Mouse (Mus musculus) cerebellum, postnatal 10 days (tissue): Measurements from ENCODE around the gene Zfp668.
"Not testable (repeated sequence)": the region's sequence is repeated elsewhere in the genome, so short reads cannot be mapped to it uniquely, and the experiment has no call there.

Experiments used
- DNase-seq, 2 experiments: peaks; one replicate each; pipeline ENCODE4 v3.0.0; 2021; ENCODE audit warnings: mixed read lengths in 2 of 2

The Zfp668 gene

DNA sequence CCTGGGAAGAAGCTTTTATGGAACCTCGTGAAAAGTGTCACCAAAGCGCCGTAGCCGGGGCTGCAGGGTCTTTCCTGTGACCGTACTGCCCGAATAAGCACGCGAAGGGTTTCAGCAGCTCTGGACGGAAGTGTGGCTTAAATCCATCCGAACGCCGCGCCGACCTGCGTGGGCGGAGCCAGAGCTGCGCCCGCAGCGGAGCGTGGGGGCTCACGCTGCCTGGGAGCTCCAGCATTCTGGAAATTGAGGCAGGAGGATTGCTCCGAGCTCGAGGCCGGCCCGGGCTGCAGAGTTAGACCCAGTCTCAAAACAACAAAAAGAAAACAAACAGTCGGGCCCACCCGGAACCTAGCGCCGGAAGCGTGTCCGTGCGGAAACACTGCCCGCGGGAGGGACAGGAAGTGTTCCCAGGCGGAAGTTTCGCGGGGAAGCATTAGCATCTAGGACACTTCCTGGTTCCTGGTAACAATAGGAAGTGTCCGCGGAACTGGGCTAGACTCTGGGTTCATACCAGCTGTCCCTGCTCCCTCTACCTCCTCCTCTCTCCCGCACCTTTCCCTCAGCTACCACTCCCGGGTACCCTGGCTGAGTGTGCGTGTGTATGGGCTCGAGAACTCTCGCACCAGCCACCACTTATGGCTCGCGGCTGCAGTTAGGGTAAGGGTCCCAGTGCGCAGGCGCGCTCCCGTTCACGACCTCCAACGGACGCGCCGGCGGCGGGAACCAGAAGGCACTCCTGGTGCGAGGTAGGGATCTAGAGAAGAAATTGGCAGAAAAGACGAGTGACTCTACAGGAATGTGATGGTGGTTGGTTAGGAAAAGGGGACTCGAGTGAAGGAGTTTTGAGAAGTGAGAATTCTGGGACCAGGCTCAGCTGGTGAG, at the start of gene Zfp668:
Gene Zfp668 (minus strand): TSS at position 362 of the 882 bp plus-strand sequence.
- DNase-seq = peak; percentile 94 to 95

DNA sequence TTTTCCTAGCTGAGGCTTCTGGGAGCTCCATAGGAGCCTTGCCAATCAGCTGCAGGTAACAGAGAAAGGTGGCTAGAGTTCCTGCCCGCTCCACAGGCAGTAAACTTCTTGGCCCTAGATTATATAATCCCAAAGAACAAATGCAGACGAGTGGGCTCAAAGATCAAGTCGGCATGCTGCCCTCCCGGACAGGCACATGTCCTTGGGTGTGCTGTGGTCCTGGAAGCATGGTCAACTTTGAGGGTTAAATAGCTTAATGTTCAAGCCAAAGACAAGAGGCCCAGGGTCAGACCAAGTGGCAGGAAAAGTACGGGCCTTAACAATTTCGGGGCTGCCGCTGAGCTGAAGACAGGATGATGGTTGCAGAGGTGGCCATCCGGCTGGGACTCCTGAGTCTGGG, 49.4 kb upstream of the Zfp668 start:
- DNase-seq = no peak

DNA sequence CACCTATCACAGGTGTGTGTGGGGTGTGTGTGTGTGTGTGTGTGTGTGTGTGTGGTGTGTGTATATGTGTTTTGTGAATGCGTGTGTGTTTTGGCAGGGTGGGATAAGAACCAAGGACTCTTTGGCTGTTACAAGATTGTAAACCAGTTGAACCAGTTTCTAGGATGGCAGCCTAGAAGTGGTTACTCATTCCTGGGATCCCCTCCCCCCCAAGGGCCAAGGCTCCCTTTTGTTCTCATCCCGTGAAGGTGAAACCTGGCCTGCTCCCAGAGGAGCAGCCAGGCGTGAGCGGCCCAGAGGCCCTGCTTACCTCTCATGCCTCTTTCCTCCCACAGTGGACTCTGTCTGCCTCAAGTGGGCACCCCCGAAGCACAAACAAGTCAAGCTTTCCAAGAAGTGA, 48.6 kb upstream of the Zfp668 start:
- no peak for DNase-seq

DNA sequence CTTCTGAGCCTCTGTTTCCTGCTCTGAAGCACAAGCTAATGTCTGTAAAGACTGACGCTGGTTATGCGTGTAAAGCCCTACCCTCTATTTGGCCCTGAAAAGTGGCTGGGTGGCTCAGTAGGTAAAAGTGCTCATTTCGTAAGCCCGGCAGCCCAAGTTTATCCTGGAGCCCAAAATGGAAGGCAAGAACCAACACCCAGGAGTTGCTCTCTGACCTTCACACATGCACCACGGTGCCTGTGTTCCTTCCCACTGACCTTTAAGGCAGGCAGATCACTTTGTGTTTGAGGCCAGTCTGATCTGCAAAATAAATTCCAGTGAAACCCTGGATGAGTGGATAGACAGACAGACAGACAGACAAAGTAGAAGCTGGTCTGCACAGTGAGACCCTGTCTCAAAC, 47.1 kb upstream of the Zfp668 start:
- DNase-seq = no peak

GRCm38 (mm10) chr7:127922451-127923275, 46.0 kb upstream of the Zfp668 start:
- DNase-seq = no peak

DNA sequence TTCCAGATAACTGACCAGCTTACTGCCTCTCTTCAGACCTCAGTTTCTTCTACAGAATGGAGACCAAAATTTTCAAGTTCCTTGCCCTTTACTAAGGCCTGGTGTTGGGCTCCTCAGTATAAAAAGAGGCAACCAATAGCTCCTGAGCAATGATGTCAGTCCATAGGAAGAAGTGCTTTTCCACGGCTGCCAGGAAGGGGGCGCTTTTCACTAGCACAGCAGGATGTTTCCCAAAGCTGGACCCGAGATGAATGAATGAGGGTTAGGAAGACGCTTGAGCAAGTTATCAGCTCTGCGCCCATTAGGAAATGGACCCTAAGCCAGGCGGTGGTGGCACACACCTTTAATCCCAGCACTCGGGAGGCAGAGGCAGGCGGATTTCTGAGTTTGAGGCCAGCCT, 44.9 kb upstream of the Zfp668 start:
- DNase-seq = no peak

- DNase-seq = peak in 1 of 2 experiments; percentile 59
Measured at GRCm38 (mm10) chr7:127919290-127919689, 42.7 kb upstream of the Zfp668 start.

DNA sequence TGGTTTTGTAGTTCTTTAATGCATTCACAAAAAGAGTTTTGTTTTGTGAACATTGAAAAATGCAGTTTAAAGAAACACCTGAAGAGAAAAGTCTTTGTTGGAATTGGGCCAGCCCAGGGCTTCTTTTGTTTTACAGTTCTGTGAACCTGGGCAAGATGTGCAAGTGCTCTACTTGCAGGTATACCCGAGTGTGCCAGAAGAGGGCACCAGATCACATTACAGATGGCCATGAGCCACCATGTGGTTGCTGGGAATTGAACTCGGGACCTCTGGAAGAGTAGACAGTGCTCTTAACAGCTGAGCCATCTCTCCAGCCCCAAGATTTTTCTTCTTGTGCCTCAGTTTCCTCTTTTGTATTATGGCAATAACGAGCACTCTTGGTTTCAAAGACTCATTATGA, 41.6 kb upstream of the Zfp668 start:
- DNase-seq = peak; percentile 66 to 72

DNA sequence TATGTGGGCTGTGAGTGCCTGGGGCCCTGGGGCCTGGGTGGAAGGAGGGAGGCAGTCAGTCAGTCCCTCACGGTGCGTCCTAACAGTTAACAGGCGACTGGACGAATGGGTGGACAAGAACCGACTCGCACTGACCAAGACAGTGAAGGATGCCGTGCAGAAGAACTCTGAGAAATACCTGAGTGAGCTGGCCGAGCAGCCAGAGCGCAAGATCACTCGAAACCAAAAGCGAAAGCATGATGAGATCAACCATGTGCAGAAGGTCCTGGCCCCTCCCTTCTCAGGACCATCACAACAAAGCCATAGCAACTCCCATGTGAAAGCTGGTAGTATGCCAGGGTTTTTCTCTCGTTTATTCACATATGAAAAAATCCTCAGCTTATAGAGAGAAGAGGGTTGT, 38.7 kb upstream of the Zfp668 start:
- DNase-seq = no peak

- DNase-seq = no peak
Measured at GRCm38 (mm10) chr7:127912938-127913337, 36.3 kb upstream of the Zfp668 start.

DNA sequence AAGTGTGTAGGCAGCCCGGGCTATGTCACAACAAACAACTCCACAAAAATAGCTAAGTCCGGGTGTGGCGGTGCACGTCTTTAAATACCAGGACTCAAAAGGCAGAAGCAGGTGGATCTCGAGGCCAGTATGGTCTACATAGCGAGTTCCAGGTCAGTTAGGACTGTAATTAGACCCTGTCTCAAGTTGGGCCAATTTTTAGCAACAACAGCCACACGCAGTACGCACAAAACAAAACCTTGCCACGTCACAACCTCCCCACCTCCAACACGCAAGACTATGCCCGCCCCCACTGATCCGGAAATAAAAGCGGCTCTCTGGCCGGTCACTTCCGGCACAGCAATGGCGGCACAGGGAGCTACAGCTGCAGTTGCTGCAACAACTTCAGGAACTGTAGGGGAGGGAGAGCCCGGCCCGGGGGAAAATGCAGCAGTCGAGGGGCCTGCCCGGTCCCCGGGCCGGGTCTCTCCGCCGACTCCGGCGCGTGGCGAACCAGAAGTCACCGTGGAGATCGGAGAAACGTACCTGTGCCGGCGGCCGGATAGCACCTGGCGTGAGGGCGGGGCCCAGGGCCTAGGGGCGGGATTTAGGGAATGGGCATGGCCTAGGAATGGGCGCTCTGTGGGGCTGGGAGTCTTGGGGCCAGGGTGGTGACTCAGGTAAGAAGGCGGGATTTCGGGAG, 35.7 kb upstream of the Zfp668 start, which contains the start of gene Kat8:
Gene Kat8 (plus strand): TSS at position 327 of the 682 bp plus-strand sequence.
- peak; percentile 95 to 96 for DNase-seq

DNA sequence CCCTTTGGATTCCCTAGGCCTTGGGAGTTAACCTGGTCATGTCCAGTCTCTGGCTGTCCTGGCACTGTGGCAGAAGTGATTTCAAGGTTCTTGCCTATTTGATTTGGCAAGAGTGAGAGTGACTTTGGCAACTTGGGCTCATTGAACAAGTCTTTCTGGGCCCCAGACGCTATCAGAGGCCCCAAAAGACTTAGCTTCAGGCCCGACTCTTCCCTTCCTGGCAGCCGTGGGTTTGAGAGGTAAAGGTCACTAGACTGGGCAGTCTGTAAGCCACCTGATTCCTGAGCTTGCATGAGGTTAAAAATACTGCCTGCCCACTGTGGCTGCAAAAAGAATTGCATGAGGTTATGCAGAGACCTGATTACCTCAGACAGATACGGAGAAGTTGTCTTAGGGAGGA, 32.0 kb upstream of the Zfp668 start:
- DNase-seq = no peak

- no peak for DNase-seq
Measured at GRCm38 (mm10) chr7:127907939-127908338, 31.3 kb upstream of the Zfp668 start.

DNA sequence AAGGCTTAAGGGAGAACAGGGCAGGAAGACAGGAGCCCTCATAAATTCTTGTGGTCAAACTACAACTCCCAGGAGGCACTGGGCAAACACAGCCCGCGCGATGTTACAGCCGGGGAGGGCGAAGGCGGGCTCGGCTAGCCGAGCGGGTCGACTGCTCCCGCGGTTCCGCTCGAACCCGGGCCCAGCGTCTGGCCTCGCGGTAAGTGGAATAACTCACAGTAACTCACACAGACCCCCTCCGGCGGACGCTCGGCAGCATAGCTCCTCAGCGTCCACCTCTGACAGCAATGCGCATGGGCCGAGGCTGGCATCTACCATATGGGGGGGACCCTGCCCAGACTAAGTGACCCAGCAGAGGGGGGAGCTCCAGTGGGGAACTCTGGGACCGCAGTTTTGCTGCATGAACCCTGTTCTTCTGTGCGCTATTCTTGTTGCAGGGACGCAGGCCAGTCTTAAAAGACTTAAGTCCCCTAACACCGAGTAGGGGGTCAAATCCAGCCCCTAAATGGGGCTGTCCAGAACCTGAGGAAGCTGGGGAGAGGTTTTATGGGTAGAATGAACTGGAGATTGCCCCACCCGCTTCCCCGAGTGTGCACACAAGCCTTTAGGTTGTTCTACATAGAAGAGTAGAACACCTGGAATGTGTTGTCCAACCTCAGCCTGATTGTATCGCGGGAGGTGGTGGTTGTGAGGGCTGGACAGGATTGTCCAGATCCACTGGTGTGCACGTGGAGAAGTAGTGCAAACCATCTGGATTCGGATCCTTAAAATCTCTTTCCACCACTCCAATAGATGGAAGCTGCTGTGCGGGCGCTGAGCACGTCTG, 27.6 kb upstream of the Zfp668 start, which contains the start of gene Bckdk:
Gene Bckdk (plus strand): TSS at position 112 of the 826 bp plus-strand sequence.
- DNase-seq = peak; percentile 86 to 88

GRCm38 (mm10) chr7:127901772-127902171, 25.1 kb upstream of the Zfp668 start:
- no peak for DNase-seq

DNA sequence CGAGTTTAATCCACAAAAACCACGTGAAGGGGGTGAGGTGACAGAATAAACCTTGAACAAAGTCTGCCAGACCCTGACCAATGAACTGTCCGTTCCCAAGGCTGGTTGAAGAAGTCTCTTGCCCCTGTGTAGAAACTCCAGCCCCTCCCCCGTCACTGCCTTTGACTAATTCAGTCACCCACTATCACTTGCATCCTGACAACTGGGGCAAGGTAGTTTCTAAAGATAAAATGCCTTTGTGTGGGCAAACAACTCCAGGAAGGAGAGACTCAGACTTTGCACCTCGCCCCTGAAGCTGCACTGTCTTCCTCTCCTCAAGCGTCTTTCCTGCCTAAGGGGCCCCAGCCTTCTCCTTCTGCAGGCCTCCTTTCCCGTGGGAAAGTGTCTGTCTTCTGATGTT, 23.4 kb upstream of the Zfp668 start:
- no peak for DNase-seq

DNA sequence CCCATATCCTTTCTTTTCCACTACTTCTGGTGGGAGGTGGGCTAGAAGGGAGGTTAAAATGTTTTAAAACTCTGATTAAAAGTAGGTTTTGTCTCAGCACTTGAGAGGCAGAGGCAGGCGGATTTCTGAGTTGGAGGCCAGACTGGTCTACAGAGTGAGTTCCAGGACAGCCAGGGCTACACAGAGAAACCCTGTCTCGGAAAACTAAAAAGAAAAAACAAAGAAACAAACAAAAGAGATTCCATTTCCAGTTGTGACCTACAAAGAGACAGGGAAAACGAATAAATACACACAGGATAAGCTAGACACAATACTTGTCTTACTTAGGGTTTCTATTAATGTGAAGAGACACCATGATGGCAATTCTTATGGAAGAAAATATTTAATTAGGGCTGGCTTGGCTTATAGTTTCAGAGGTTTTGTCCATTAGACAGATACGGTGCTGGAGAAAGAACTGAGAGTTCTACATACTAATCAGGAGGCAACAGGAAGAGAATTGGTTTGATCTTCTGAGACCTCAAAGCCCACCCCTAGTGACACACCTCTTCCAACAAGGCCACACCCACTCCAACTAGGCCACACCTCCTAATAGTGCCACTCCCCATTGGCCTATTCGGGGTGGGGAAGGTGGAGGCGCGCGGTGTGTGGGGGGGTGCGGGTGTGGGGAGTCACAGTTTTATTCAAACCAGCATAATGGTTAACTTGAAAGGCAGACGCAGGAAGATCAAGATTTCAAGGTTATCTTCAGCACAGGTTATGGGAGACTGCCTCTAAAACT, 21.7 kb upstream of the Zfp668 start:
- no peak for DNase-seq

- no peak for DNase-seq
Measured at GRCm38 (mm10) chr7:127897542-127897941, 20.9 kb upstream of the Zfp668 start.

DNA sequence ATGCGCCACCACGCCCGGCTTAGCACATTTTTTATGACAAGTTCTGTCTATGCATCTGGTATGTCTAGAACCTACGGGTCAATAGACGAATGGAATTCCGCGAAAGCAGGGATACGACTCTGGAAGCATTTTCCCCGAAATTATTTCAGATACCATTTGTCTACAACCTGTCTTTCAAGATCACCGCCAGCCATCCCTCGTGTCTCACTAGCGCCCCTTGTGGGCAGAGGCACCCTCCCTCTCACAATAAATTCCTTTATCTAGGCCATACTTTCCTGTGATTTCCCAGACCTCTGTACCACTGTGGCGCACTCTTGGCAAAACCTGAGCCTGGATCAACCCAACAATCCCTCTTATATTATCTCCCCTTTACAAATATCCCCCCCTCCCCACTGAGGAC, 19.8 kb upstream of the Zfp668 start:
- DNase-seq = peak; percentile 86 to 91

DNA sequence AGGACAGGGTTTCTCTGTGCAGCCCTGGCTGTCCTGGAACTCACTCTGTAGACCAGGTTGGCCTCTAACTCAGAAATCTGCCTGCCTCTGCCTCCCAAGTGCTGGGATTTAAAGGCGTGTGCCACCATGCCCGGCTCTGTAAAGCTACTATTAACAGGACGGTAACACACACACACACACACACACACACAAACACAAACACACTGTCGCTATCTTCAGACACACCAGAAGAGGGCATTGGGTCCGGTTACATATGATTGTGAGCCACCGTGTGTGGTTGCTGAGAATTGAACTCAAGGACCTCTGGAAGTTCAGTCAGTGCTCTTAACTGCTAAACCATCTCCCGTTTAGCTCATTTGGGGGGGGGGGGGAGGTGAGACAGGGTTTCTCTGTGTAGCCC, 19.3 kb upstream of the Zfp668 start:
- DNase-seq = not testable (repeated sequence)

DNA sequence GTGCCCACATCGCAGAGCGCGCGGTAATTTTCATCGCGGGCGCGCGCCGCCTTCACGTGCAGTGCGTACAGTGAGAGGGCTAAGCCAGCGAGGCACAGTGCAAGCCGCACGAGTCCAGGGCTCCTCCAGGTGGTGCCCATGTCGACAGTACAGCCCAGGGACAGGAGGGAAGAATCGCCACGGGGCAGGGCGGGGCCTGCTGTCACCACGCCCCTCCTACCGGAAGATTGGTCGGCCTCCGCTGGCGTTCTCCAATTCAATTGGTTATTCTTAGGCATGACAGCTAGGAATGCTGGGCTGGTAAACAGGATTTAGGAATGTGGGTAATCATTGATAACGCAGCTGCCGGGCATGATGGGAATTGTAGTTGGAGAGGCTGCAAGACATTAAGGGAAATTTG, 18.8 kb upstream of the Zfp668 start, which contains the start of the genes Gm21974 and Vkorc1:
Gene Gm21974 (minus strand): TSS at position 13 of the 400 bp plus-strand sequence.
Gene Vkorc1 (minus strand): TSS at position 176 of the 400 bp plus-strand sequence.
- DNase-seq = peak; percentile 97 to 98
